ENCODE assay signal across 8 mouse cellular contexts in genomic region chr8:104509061-104510006, GRCm38 (mm10). TPM values are rescaled to one million over a fixed set of nuclear protein-coding genes. Genes with fewer than 3 reads are reported as not detected.
A peak's percentile ranks its signal among the peaks of the same experiment; 100 is the strongest.
DNase-seq lines count a peak whose midpoint lies in the region; ATAC-seq and TF ChIP-seq lines count a peak whose summit lies in the region.

Gene Terb1, minus strand, starts transcription at chr8:104509910.

- DNase-seq in adrenal gland, postnatal 36 days = peak; percentile 38 to 52
- peak; percentile 41 for DNase-seq in embryo, embryonic 10 days (ENCODE audit: low spot score)
- peak; percentile 7 to 14 for DNase-seq in gastrocnemius, postnatal 36 days
- peak; percentile 72 for DNase-seq in midbrain, embryonic 14.5 days
- peak; percentile 25 to 66 for DNase-seq in spleen, adult 2 months (ENCODE audit: low read depth in 1 of 2, low spot score in 2 of 2)

- no peaks in the 10 kb centered on the region; the same call in 1 of the 2 replicates for H3K4me1 ChIP-seq in intestine, postnatal 0 days (replicated peaks; ENCODE audit: control insufficient read depth, insufficient read depth, low read length)
- H3K4me1 ChIP-seq in limb, embryonic 15.5 days = peaks cover 11% of the 10 kb centered on the region
- peaks cover 11% of the 10 kb centered on the region; the same call in 1 of the 2 replicates for H3K4me1 ChIP-seq in midbrain, embryonic 14.5 days (ENCODE audit: control insufficient read depth, insufficient read depth, low read length)
- peaks cover 3% of the 10 kb centered on the region; the same call in 1 of the 2 replicates for H3K4me1 ChIP-seq in spleen, adult 2 months (ENCODE audit: control insufficient read depth, insufficient read depth, insufficient read length)

- H3K9me3 ChIP-seq in intestine, postnatal 0 days (ENCODE audit: control insufficient read depth) = no peaks in the 10 kb centered on the region
- H3K9me3 ChIP-seq in limb, embryonic 15.5 days = no peaks in the 10 kb centered on the region
- no peaks in the 10 kb centered on the region for H3K9me3 ChIP-seq in midbrain, embryonic 14.5 days (ENCODE audit: control insufficient read depth, low read length)

- H3K27ac ChIP-seq in intestine, postnatal 0 days (ENCODE audit: low read depth, low read length) = no peak within 1 kb of the TSS
- peak within 1 kb of the TSS; percentile 67 for H3K27ac ChIP-seq in limb, embryonic 15.5 days
- no peak within 1 kb of the TSS for H3K27ac ChIP-seq in midbrain, embryonic 14.5 days (replicated peaks; ENCODE audit: low read depth, low read length)
- H3K27ac ChIP-seq in spleen, adult 2 months (ENCODE audit: insufficient read depth, low read length) = peak within 1 kb of the TSS; percentile 65

- WGBS in intestine, postnatal 0 days = 1% methylated on average over 64 of the region's 64 CpGs
- under 1% methylated on average over 64 of the region's 64 CpGs for WGBS in limb, embryonic 15.5 days
- 2% methylated on average over 64 of the region's 64 CpGs for WGBS in midbrain, embryonic 14.5 days
- 9% methylated on average over 64 of the region's 64 CpGs for WGBS in spleen, adult 2 months

- H3K9ac ChIP-seq in intestine, postnatal 0 days (ENCODE audit: low read depth, low read length) = peak within 1 kb of the TSS; percentile 62
- H3K9ac ChIP-seq in limb, embryonic 15.5 days = peak within 1 kb of the TSS; percentile 70
- peak within 1 kb of the TSS; percentile 80 for H3K9ac ChIP-seq in midbrain, embryonic 14.5 days (replicated peaks; ENCODE audit: low read length)

- peaks cover 15% of the 10 kb centered on the region for H3K36me3 ChIP-seq in intestine, postnatal 0 days (ENCODE audit: control insufficient read depth, insufficient read depth)
- H3K36me3 ChIP-seq in limb, embryonic 15.5 days = peaks cover 12% of the 10 kb centered on the region
- H3K36me3 ChIP-seq in midbrain, embryonic 14.5 days (ENCODE audit: control insufficient read depth, insufficient read depth, low read length) = peaks cover 21% of the 10 kb centered on the region
- peaks cover 6% of the 10 kb centered on the region; the same call in 1 of the 2 replicates for H3K36me3 ChIP-seq in spleen, adult 2 months (ENCODE audit: control insufficient read depth, insufficient read depth, low read length)

- intact Hi-C loops in gastrocnemius, postnatal 36 days (cut with DNase I) = no loop called here

- peak; percentile 70 for ATAC-seq in intestine, postnatal 0 days
- peak; percentile 52; the same call in 1 of the 2 replicates for ATAC-seq in limb, embryonic 15.5 days (ENCODE audit: insufficient number of reproducible peaks, low FRiP score, low TSS enrichment, low read depth)
- peak; percentile 76 for ATAC-seq in midbrain, embryonic 14.5 days (ENCODE audit: low FRiP score, low TSS enrichment)
- ATAC-seq in monocyte, adult 5-6 weeks (replicated peaks; ENCODE audit: insufficient number of reproducible peaks, low FRiP score, low TSS enrichment, poor library complexity, severe bottlenecking) = no peak

- peak; percentile 36 for TF ChIP-seq CTCF in intestine, postnatal 0 days (IDR thresholded peaks at IDR 0.05; ENCODE audit: low read depth)
- no peak for TF ChIP-seq CTCF in spleen, adult 2 months (IDR thresholded peaks at IDR 0.05; ENCODE audit: extremely low read depth, insufficient read depth, insufficient read length, insufficient replicate concordance)

- no peak for TF ChIP-seq POLR2A in spleen, adult 2 months (IDR thresholded peaks at IDR 0.05; ENCODE audit: low read depth, low read length)

- H3K27me3 ChIP-seq in intestine, postnatal 0 days (replicated peaks; ENCODE audit: control insufficient read depth, insufficient read depth, low read length) = no peaks in the 10 kb centered on the region
- no peaks in the 10 kb centered on the region for H3K27me3 ChIP-seq in limb, embryonic 15.5 days
- H3K27me3 ChIP-seq in midbrain, embryonic 14.5 days (ENCODE audit: control insufficient read depth, insufficient read depth, low read length) = no peaks in the 10 kb centered on the region
- H3K27me3 ChIP-seq in spleen, adult 2 months (ENCODE audit: control insufficient read depth, insufficient read depth, low read length) = no peaks in the 10 kb centered on the region

- peak within 1 kb of the TSS; percentile 55 for H3K4me3 ChIP-seq in intestine, postnatal 0 days (ENCODE audit: low read depth, low read length)
- peak within 1 kb of the TSS; percentile 57 for H3K4me3 ChIP-seq in limb, embryonic 15.5 days
- H3K4me3 ChIP-seq in midbrain, embryonic 14.5 days (replicated peaks; ENCODE audit: low read depth, low read length) = peak within 1 kb of the TSS; percentile 54
- peak within 1 kb of the TSS; percentile 57 for H3K4me3 ChIP-seq in spleen, adult 2 months (ENCODE audit: extremely low read depth, insufficient read depth, insufficient read length)

- peak within 1 kb of the TSS; percentile 98 for H3K4me2 ChIP-seq in intestine, postnatal 0 days (replicated peaks; ENCODE audit: low read depth)
- peak within 1 kb of the TSS; percentile 99 for H3K4me2 ChIP-seq in limb, embryonic 15.5 days
- H3K4me2 ChIP-seq in midbrain, embryonic 14.5 days (ENCODE audit: low read length) = peak within 1 kb of the TSS; percentile 100

RNA-seq across cellular contexts. Expression of gene Terb1, which starts in this region (rescaled TPM):
- not detected for total RNA-seq in adrenal gland, postnatal 36 days (2021)
- total RNA-seq in gastrocnemius, postnatal 36 days (2021) = not detected
- 0.16 TPM in 2 replicates for polyA plus RNA-seq in intestine, postnatal 0 days (2015; fragmentation: Nextera tagmentation; extraction: Ambion mirVana)
- 0.40 and 0.42 TPM in 2 replicates for polyA plus RNA-seq in limb, embryonic 15.5 days (2015; fragmentation: Nextera tagmentation; extraction: Ambion mirVana)
- polyA plus RNA-seq in midbrain, embryonic 14.5 days (2014; fragmentation: Nextera tagmentation; extraction: Ambion mirVana) = 0.38 and 0.53 TPM in 2 replicates
- 0.23 and 0.25 TPM in 2 replicates for polyA plus RNA-seq in spleen, adult 2 months (2012; rRNA removed)
- 0.21 TPM in 1 of 3 replicates, not detected in the others for total RNA-seq in monocyte, adult 5-6 weeks (2017)

Comparison
In these comparisons a context has a peak if more than half of its experiments do, and no peak if none do; other contexts are left out.
1. Peak in DNase-seq in adrenal gland, postnatal 36 days; RNA of the gene not detected or under 1 TPM.
2. Peak in DNase-seq in gastrocnemius, postnatal 36 days; RNA of the gene not detected or under 1 TPM.
3. Peak in ATAC-seq, H3K4me3 ChIP-seq, H3K9ac ChIP-seq and H3K4me2 ChIP-seq in intestine, postnatal 0 days; RNA of the gene not detected or under 1 TPM.
4. Peak in ATAC-seq, H3K4me3 ChIP-seq, H3K27ac ChIP-seq, H3K9ac ChIP-seq and H3K4me2 ChIP-seq in limb, embryonic 15.5 days; RNA of the gene not detected or under 1 TPM.
5. Peak in DNase-seq, ATAC-seq, H3K4me3 ChIP-seq, H3K9ac ChIP-seq and H3K4me2 ChIP-seq in midbrain, embryonic 14.5 days; RNA of the gene not detected or under 1 TPM.
6. Peak in DNase-seq, H3K4me3 ChIP-seq and H3K27ac ChIP-seq in spleen, adult 2 months; RNA of the gene not detected or under 1 TPM.
7. DNase-seq: peak in every context shown above with its lines; median percentile 72 in midbrain, embryonic 14.5 days; 46 in spleen, adult 2 months; 45 in adrenal gland, postnatal 36 days; 41 in embryo, embryonic 10 days; 10 in gastrocnemius, postnatal 36 days.